Mouse (Mus musculus): ENCODE measurements around the gene Xpo1. TPM values are rescaled to one million over a fixed set of nuclear protein-coding genes. Genes with fewer than 3 reads are reported as not detected.
A peak's percentile ranks its signal among the peaks of the same experiment; 100 is the strongest.
"Not testable (repeated sequence)": the region's sequence is repeated elsewhere in the genome, so short reads cannot be mapped to it uniquely, and the experiment has no call there.

Gene Xpo1
- polyA plus RNA-seq, 1 experiment from 2014 or later: 139 TPM

GRCm38 (mm10) chr11:23260186-23260585 lies 4.3 kb downstream of the Xpo1 start:
- Histone ChIP-seq H3K27me3 (replicated peaks; ENCODE audit: low read depth, poor library complexity, severe bottlenecking) (no peaks in the 10 kb centered on the region), H3K27ac (replicated peaks) (no peak overlapping the region), H3K9me3 (no peaks in the 10 kb centered on the region), H3K4me1 (peaks cover 14% of the 10 kb centered on the region), H3K36me3 (replicated peaks) (peaks cover 64% of the 10 kb centered on the region), H3K4me3 (no peak overlapping the region)
- WGBS: 94% methylated on average over 1 of the region's 1 CpGs
- no peak for DNase-seq (ENCODE audit: low spot score)

GRCm38 (mm10) chr11:23261490-23261889 lies 5.6 kb downstream of the Xpo1 start:
- H3K9me3 ChIP-seq: no peaks in the 10 kb centered on the region
- H3K36me3 ChIP-seq (replicated peaks): peaks cover 78% of the 10 kb centered on the region
- no peak overlapping the region for H3K4me3 ChIP-seq
- DNase-seq (ENCODE audit: low spot score): no peak
- WGBS: 87% methylated on average over 3 of the region's 3 CpGs
- H3K4me1 ChIP-seq: peaks cover 14% of the 10 kb centered on the region
- H3K27me3 ChIP-seq (replicated peaks; ENCODE audit: low read depth, poor library complexity, severe bottlenecking): no peaks in the 10 kb centered on the region
- no peak overlapping the region for H3K27ac ChIP-seq (replicated peaks)

GRCm38 (mm10) chr11:23264949-23265348 lies 9.1 kb downstream of the Xpo1 start:
- DNase-seq (ENCODE audit: low spot score): no peak
- peaks cover 97% of the 10 kb centered on the region for H3K36me3 ChIP-seq (replicated peaks)
- H3K27ac ChIP-seq (replicated peaks): no peak overlapping the region
- no peaks in the 10 kb centered on the region for H3K4me1 ChIP-seq
- no peak overlapping the region for H3K4me3 ChIP-seq
- no peaks in the 10 kb centered on the region for H3K27me3 ChIP-seq (replicated peaks; ENCODE audit: low read depth, poor library complexity, severe bottlenecking)
- H3K9me3 ChIP-seq: no peaks in the 10 kb centered on the region

DNA sequence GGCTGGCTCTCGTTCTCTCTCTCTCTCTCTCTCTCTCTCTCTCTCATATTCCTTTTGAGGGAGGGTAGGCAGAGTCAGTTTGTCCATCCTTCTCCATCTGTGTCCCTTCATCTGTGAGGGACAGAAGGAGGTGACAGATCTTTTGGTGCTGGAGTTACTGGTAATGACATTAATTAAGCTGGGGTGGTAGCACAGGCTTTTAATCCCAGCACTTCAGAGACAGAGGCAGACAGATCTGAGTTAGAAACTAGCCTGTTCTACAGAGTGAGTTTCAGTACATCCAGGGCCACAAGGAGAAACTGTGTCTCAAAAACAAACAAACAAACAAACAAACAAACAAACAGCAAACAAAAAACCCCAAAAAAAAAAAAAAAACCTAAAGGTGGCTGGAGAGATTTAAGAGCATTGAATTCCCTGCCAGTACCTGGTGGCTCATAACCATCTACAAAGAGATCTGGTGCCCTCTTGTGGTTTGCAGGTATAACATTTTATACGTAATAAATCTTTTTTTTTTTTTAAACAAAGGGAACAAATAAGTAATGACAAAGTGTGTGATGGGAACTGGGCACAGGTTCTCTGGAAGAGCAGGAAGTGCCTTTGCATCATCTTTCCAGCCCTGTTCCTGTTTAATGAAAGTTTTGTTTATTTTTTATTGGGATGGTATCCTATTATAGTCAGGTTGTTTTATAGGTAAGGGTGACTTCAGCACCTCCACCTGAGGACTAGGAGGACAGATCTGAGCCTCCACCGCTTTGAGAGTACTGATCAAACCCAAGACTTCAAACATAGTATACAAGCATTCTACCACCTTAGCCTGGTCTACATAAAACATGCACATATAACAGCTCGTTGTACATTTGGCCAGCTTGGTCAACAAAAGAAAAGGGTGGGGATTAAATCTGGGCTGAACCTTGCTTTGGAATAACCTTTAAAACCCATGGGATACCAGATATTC lies 16.2 kb downstream of the Xpo1 start:
- Histone ChIP-seq H3K4me3 (no peak overlapping the region), H3K27me3 (replicated peaks; ENCODE audit: low read depth, poor library complexity, severe bottlenecking) (no peaks in the 10 kb centered on the region), H3K36me3 (replicated peaks) (peaks cover 98% of the 10 kb centered on the region), H3K9me3 (no peaks in the 10 kb centered on the region), H3K27ac (replicated peaks) (no peak overlapping the region), H3K4me1 (no peaks in the 10 kb centered on the region)
- no peak for DNase-seq (ENCODE audit: low spot score)
- WGBS: 85% methylated on average over 4 of the region's 4 CpGs

GRCm38 (mm10) chr11:23275780-23276179 lies 19.9 kb downstream of the Xpo1 start:
- Histone ChIP-seq H3K27me3 (replicated peaks; ENCODE audit: low read depth, poor library complexity, severe bottlenecking) (no peaks in the 10 kb centered on the region), H3K36me3 (replicated peaks) (peaks cover 100% of the 10 kb centered on the region), H3K27ac (replicated peaks) (no peak overlapping the region), H3K4me1 (no peaks in the 10 kb centered on the region), H3K4me3 (no peak overlapping the region), H3K9me3 (no peaks in the 10 kb centered on the region)
- WGBS: 92% methylated on average over 3 of the region's 3 CpGs
- DNase-seq (ENCODE audit: low spot score): no peak

DNA sequence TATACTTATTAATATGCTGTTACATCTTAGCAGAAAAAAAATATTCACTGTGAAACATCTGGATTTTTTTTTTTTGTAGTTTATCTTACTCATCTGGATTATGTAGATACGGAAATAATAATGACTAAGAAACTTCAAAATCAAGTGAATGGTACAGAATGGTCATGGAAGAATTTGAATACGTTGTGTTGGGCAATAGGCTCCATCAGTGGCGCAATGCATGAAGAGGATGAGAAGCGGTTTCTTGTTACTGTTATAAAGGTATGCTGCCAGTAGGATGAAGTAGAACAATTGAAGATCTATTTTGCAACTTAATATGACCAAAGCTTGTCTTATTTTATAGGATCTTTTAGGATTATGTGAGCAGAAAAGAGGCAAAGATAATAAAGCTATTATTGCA lies 28.6 kb downstream of the Xpo1 start:
- H3K4me1 ChIP-seq: no peaks in the 10 kb centered on the region
- no peaks in the 10 kb centered on the region for H3K9me3 ChIP-seq
- H3K27me3 ChIP-seq (replicated peaks; ENCODE audit: low read depth, poor library complexity, severe bottlenecking): no peaks in the 10 kb centered on the region
- H3K4me3 ChIP-seq: no peak overlapping the region
- H3K36me3 ChIP-seq (replicated peaks): peaks cover 100% of the 10 kb centered on the region
- no peak for DNase-seq (ENCODE audit: low spot score)
- WGBS: 95% methylated on average over 4 of the region's 4 CpGs
- H3K27ac ChIP-seq (replicated peaks): no peak overlapping the region

GRCm38 (mm10) chr11:23288866-23289265 lies 33.0 kb downstream of the Xpo1 start:
- not testable (repeated sequence) for H3K27me3 ChIP-seq (replicated peaks; ENCODE audit: low read depth, poor library complexity, severe bottlenecking); H3K4me1 ChIP-seq; H3K9me3 ChIP-seq; H3K27ac ChIP-seq (replicated peaks); DNase-seq (ENCODE audit: low spot score); H3K4me3 ChIP-seq
- WGBS: 96% methylated on average over 4 of the region's 4 CpGs
- peaks cover 100% of the 10 kb centered on the region for H3K36me3 ChIP-seq (replicated peaks)

DNA sequence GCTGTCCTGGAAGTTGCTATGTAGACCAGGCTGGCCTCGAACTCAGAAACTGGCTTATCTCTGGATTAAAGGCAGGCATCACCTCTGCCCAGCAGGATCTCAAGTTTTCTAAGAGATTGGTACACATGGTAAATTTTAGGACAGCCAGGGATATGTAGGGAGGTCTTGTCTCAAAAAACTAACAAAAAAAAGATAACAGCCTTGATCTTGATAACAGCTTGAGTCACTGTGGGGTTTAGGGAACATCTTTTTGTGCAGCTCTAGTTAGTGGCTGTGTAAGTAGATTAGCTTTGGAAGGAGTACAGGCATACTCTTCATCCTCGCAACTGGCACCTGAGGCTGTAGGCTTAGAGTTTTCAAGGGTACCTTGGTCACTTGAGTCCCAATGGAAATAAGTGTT lies 41.5 kb downstream of the Xpo1 start:
- WGBS: 97% methylated on average over 2 of the region's 2 CpGs
- no peaks in the 10 kb centered on the region for H3K9me3 ChIP-seq
- peaks cover 74% of the 10 kb centered on the region for H3K36me3 ChIP-seq (replicated peaks)
- no peaks in the 10 kb centered on the region for H3K4me1 ChIP-seq
- no peaks in the 10 kb centered on the region for H3K27me3 ChIP-seq (replicated peaks; ENCODE audit: low read depth, poor library complexity, severe bottlenecking)
- DNase-seq (ENCODE audit: low spot score): no peak
- no peak overlapping the region for H3K27ac ChIP-seq (replicated peaks)
- H3K4me3 ChIP-seq: no peak overlapping the region

DNA sequence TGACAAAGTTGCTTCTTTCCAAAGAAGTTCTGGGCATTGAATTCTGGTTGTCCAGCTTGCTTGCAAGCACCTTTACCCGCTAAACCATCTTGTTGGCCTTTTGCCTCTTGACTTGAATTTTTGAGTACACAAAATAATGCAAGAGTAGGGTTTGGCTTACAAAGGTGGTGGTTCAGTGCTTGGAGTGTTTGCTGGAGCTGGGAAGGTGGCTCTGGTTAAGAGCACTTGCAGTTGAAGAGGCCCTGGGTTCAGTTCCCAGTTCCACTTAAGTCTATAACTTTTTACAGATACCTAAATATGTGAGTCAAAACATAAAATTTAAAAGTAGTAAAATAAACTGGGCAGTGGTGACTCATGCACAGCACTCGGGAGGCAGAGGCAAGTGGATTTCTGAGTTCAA lies 42.5 kb downstream of the Xpo1 start:
- Histone ChIP-seq H3K27ac (replicated peaks) (no peak overlapping the region), H3K27me3 (replicated peaks; ENCODE audit: low read depth, poor library complexity, severe bottlenecking) (no peaks in the 10 kb centered on the region), H3K36me3 (replicated peaks) (peaks cover 65% of the 10 kb centered on the region), H3K4me3 (no peak overlapping the region), H3K4me1 (no peaks in the 10 kb centered on the region), H3K9me3 (no peaks in the 10 kb centered on the region)
- 97% methylated on average over 2 of the region's 2 CpGs for WGBS
- no peak for DNase-seq (ENCODE audit: low spot score)

DNA sequence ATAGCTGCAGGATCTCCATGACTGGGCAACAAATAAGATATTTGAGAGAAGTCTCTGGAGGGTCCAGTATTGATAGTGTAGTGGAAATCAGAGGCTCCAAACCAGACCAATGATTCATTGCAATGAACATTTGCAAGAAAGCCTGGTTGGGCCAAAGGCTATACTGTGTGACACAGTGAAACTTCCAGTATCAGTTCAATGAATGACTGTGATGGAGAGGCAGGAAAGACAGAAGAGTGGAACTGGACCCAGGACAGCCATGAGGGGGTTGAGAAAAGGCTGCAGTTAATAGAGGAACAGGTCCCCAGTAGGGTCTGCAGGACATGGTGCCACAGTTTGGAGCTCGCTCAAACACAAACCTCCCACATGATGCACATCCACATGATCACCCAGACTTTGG lies 44.1 kb downstream of the Xpo1 start:
- Histone ChIP-seq H3K4me3 (no peak overlapping the region), H3K27me3 (replicated peaks; ENCODE audit: low read depth, poor library complexity, severe bottlenecking) (no peaks in the 10 kb centered on the region), H3K36me3 (replicated peaks) (peaks cover 49% of the 10 kb centered on the region), H3K4me1 (no peaks in the 10 kb centered on the region; the same call in 1 of the 2 replicates), H3K27ac (replicated peaks) (no peak overlapping the region), H3K9me3 (no peaks in the 10 kb centered on the region)
- 100% methylated on average over 1 of the region's 1 CpGs for WGBS
- DNase-seq (ENCODE audit: low spot score): no peak

- no peak for DNase-seq (ENCODE audit: low spot score)
- no peaks in the 10 kb centered on the region for H3K27me3 ChIP-seq (replicated peaks; ENCODE audit: low read depth, poor library complexity, severe bottlenecking)
- H3K4me3 ChIP-seq: no peak overlapping the region
- 74% methylated on average over 1 of the region's 1 CpGs for WGBS
- H3K27ac ChIP-seq (replicated peaks): no peak overlapping the region
- H3K9me3 ChIP-seq: no peaks in the 10 kb centered on the region
- peaks cover 20% of the 10 kb centered on the region for H3K36me3 ChIP-seq (replicated peaks)
- H3K4me1 ChIP-seq: peaks cover 6% of the 10 kb centered on the region
These were observed 47.3 kb downstream of the Xpo1 start for GRCm38 (mm10) chr11:23303126-23303525.

DNA sequence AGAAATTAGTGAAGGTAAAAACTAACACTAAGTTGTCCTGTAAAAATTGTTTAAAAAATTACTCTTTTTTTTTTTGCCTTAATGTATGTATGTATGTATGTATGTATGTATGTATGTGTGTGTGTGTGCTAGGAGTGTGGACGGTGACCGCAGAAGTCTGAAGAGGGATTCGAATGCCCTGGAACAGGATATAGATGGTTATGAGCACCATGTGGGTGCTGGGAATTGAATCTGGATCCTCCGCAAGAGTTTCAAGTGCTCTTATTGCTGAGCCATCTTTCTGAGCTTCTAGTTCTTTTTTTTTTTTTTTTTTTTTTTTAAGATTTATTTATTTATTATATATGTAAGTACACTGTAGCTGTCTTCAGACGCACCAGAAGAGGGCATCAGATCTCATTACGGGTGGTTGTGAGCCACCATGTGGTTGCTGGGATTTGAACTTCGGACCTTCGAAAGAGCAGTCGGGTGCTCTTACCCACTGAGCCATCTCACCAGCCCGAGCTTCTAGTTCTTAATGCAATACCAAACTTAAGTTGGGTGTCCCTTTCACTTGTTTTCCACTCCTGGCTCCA lies 49.3 kb downstream of the Xpo1 start:
- not testable (repeated sequence) for DNase-seq (ENCODE audit: low spot score)
- peak overlapping the region; percentile 99 for H3K27ac ChIP-seq (replicated peaks)
- WGBS: 40% methylated on average over 10 of the region's 10 CpGs

More for the DNA sequence above, 49.3 kb downstream of the Xpo1 start:
- Histone ChIP-seq H3K36me3 (replicated peaks) (peaks cover 12% of the 10 kb centered on the region), H3K4me1 (peaks cover 17% of the 10 kb centered on the region), H3K4me3 (peak overlapping the region; percentile 91)
- not testable (repeated sequence) for H3K27me3 ChIP-seq (replicated peaks; ENCODE audit: low read depth, poor library complexity, severe bottlenecking); H3K9me3 ChIP-seq
